Comparison of ENCODE assay signal across 9 mouse cellular contexts in genomic region chr3:51288880-51289821, GRCm38 (mm10). TPM values are rescaled to one million over a fixed set of nuclear protein-coding genes. Genes with fewer than 3 reads are reported as not detected.
DNase-seq lines count a peak whose midpoint lies in the region; ATAC-seq lines count a peak whose summit lies in the region.
"Had no signal": no experiment of that assay in that cellular context is flagged by ENCODE, and none has a peak within 500 bp of the region (broad histone marks: within the 10 kb centered on the region; RNA-seq: fewer than 3 reads in every experiment).

No protein-coding gene starts in this region.

- H3K27ac ChIP-seq in forebrain, embryonic 16.5 days (ENCODE audit: low read length) = peak overlapping the region; percentile 84
- peak overlapping the region; percentile 48 for H3K27ac ChIP-seq in hindbrain, embryonic 12.5 days
- H3K27ac ChIP-seq: limb, embryonic 15.5 days had no signal

- H3K9me3 ChIP-seq in forebrain, embryonic 16.5 days (ENCODE audit: control insufficient read depth, low read length) = no peaks in the 10 kb centered on the region
- H3K9me3 ChIP-seq in hindbrain, embryonic 12.5 days (replicated peaks) = no peaks in the 10 kb centered on the region
- H3K9me3 ChIP-seq: limb, embryonic 15.5 days had no signal

- no peaks in the 10 kb centered on the region for H3K36me3 ChIP-seq in forebrain, embryonic 16.5 days (ENCODE audit: control insufficient read depth, insufficient read depth)
- peaks cover 12% of the 10 kb centered on the region; the same call in 1 of the 2 replicates for H3K36me3 ChIP-seq in hindbrain, embryonic 12.5 days
- H3K36me3 ChIP-seq: limb, embryonic 15.5 days had no signal

- peak; percentile 84 for ATAC-seq in forebrain, embryonic 16.5 days
- ATAC-seq in hindbrain, embryonic 12.5 days (ENCODE audit: low FRiP score) = peak; percentile 66; the same call in 1 of the 2 replicates
- peak; percentile 92 for ATAC-seq in megakaryocyte, adult 5-6 weeks (ENCODE audit: poor library complexity, severe bottlenecking)

- no peak overlapping the region for H3K9ac ChIP-seq in forebrain, embryonic 16.5 days (replicated peaks; ENCODE audit: low read depth, low read length)
- H3K9ac ChIP-seq in hindbrain, embryonic 12.5 days = no peak overlapping the region
- H3K9ac ChIP-seq: limb, embryonic 15.5 days had no signal

- H3K4me1 ChIP-seq in forebrain, embryonic 16.5 days (replicated peaks; ENCODE audit: control insufficient read depth, insufficient read depth, low read length) = no peaks in the 10 kb centered on the region
- H3K4me1 ChIP-seq in hindbrain, embryonic 12.5 days = no peaks in the 10 kb centered on the region
- H3K4me1 ChIP-seq: limb, embryonic 15.5 days had no signal

- H3K27me3 ChIP-seq in forebrain, embryonic 16.5 days (replicated peaks; ENCODE audit: control insufficient read depth, insufficient read depth, low read length) = no peaks in the 10 kb centered on the region
- no peaks in the 10 kb centered on the region for H3K27me3 ChIP-seq in hindbrain, embryonic 12.5 days
- H3K27me3 ChIP-seq: limb, embryonic 15.5 days had no signal

- 47% methylated on average over 11 of the region's 11 CpGs for WGBS in forebrain, embryonic 16.5 days
- WGBS in hindbrain, embryonic 12.5 days = 59% methylated on average over 11 of the region's 11 CpGs

- DNase-seq in MN1 (ENCODE audit: low spot score) = peak; percentile 88
- peak; percentile 78 for DNase-seq in cerebellum, adult 11 months
- DNase-seq in layer of hippocampus, postnatal 25 days (ENCODE audit: extremely low spot score in 1 of 2, low spot score in 1 of 2) = peak; percentile 64 to 92
- DNase-seq in right cerebral cortex, postnatal 10 days (ENCODE audit: low spot score in 2 of 2) = peak; percentile 88 to 89
- peak; percentile 73 for DNase-seq in urinary bladder, postnatal 25 days (ENCODE audit: low spot score)

- no peak overlapping the region for H3K4me2 ChIP-seq in forebrain, embryonic 16.5 days (ENCODE audit: low read length)
- no peak overlapping the region for H3K4me2 ChIP-seq in hindbrain, embryonic 12.5 days (replicated peaks)
- H3K4me2 ChIP-seq: limb, embryonic 15.5 days had no signal

- no peak overlapping the region for H3K4me3 ChIP-seq in forebrain, embryonic 16.5 days (replicated peaks; ENCODE audit: low read length)
- no peak overlapping the region for H3K4me3 ChIP-seq in hindbrain, embryonic 12.5 days
- H3K4me3 ChIP-seq: limb, embryonic 15.5 days had no signal

RNA-seq across cellular contexts. Expression of gene Elf2, which starts 51.3 kb away (rescaled TPM):
- 46.2 and 54.9 TPM in 2 replicates for polyA plus RNA-seq in forebrain, embryonic 16.5 days (2015; fragmentation: Nextera tagmentation; extraction: Ambion mirVana)
- polyA plus RNA-seq in hindbrain, embryonic 12.5 days (2016; fragmentation: Nextera tagmentation; extraction: Ambion mirVana) = 41.4 and 46.7 TPM in 2 replicates
- total RNA-seq in layer of hippocampus, postnatal 25 days (2021) = 10 to 100 TPM; 41.3 to 44.6 TPM
- 37.0 and 39.6 TPM in 2 replicates for total RNA-seq in megakaryocyte, adult 5-6 weeks (2015)
- 98.4 and 102 TPM in 2 replicates for total RNA-seq in megakaryocyte, adult 5-6 weeks (2017)
